Mouse (Mus musculus): Measurements from ENCODE around the gene Fa2h. TPM values are rescaled to one million over a fixed set of nuclear protein-coding genes. Genes with fewer than 3 reads are reported as not detected.

The Fa2h gene
- total RNA-seq (2012; rRNA removed): not detected in 2 replicates

DNA sequence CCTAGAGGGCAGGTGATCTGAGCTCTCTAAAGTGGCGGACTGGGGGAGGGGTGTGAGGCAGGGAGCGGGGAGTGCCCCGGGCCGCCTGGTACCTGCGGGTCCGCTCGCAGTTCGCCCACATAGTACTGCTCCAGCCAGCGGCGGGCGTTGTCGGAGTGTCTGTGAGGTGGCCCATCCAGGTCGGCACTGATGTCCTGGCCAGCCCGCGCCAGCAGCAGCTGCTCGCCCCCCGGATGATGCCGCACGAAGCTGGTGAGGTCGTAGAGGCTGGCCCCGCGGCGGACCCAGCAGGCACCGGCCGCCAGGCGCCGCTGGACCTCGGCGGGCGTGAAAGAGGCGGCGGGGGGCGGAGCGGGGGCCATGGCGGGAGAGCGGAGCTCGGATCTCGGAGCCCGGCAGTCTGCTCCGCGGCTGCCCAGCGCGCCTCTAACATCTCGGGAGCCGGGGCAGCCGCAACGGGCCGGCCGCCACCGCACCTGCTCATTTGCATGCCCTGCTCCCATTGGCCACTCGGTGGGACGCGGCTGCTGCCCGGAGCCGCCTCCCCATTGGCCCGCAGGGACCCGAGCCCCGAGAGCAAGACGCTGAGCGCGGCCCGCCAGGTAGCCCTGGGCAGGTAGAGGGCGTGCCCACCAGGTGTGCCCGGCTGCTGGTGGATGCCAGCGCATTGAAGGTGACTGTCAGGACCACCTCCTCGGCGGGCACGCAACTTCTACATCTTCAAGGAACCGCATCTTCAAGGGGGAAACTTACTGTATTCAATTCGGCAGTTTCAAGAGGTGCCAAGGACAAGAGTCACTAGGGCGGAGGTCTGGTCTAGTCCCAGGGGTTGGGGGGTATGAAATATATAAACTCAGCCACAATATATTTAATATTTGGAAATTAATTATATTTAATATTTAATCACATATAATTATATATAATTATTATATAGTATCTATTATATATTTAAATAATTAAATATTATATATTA is at the start of gene Fa2h:
TSS of gene Fa2h (minus strand) at position 434 of the 973 bp plus-strand sequence.
- TF ChIP-seq MAFK (IDR thresholded peaks at IDR 0.05; ENCODE audit: insufficient read depth, low read depth, low read length) (no peak), ZC3H11A (IDR thresholded peaks at IDR 0.05; ENCODE audit: borderline replicate concordance, low read depth, low read length) (no peak), HCFC1 (IDR thresholded peaks at IDR 0.05; ENCODE audit: borderline replicate concordance, insufficient read depth, low read length) (no peak), ZNF384 (IDR thresholded peaks at IDR 0.05; ENCODE audit: low read depth, low read length) (no peak), CHD2 (IDR thresholded peaks at IDR 0.05; ENCODE audit: low read depth, low read length) (no peak)
- in situ Hi-C loops (cut with MboI; ENCODE audit: low sequenced_read_pairs in 2 of 2, unreplicated experiment in 2 of 2): no loop called here
- H3K4me1 ChIP-seq (ENCODE audit: control insufficient read depth in 2 of 2, insufficient read depth in 2 of 2, low read length in 2 of 2, poor library complexity in 1 of 2): no peaks in the 10 kb centered on the region
- DNase-seq (ENCODE audit: low read depth, low spot score): peak; percentile 58
- H3K9ac ChIP-seq (ENCODE audit: insufficient read depth, low read depth, low read length, poor library complexity, severe bottlenecking): peak within 1 kb of the TSS; percentile 50
- H3K9me3 ChIP-seq (ENCODE audit: control insufficient read depth, insufficient read depth, low read depth, low read length): no peaks in the 10 kb centered on the region
- peak within 1 kb of the TSS; percentile 69 to 88 for H3K4me3 ChIP-seq (ENCODE audit: insufficient read depth in 1 of 2, low read depth in 1 of 2, low read length in 2 of 2, poor library complexity in 1 of 2, severe bottlenecking in 1 of 2)
- H3K27ac ChIP-seq (ENCODE audit: insufficient read depth, low read depth, low read length, poor library complexity, severe bottlenecking): no peak within 1 kb of the TSS
- H3K36me3 ChIP-seq (ENCODE audit: control insufficient read depth, insufficient read depth, low read length, poor library complexity, severe bottlenecking): no peaks in the 10 kb centered on the region

DNA sequence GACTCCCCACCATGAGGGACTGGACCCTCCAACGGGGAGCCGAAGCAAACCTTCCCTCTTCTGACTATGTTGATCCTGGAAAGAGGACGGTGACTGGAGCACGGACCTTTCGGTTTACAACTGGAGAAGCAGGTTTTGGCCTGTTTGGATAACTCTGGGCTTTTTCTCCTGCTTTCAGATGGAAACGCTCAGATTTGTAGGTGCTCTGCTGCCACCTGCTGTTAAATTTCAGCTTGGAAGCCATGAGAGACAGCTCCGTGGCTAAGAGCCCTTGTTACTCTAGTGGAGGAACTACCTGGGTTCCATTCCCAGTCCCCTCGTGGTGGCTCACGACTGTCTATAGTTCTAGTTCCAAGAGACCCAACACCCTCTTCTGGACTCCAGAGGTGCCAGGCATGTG is 45.6 kb upstream of the Fa2h start:
- Histone ChIP-seq H3K4me3 (ENCODE audit: insufficient read depth in 1 of 2, low read depth in 1 of 2, low read length in 2 of 2, poor library complexity in 1 of 2, severe bottlenecking in 1 of 2) (no peak overlapping the region), H3K9ac (ENCODE audit: insufficient read depth, low read depth, low read length, poor library complexity, severe bottlenecking) (no peak overlapping the region)

DNA sequence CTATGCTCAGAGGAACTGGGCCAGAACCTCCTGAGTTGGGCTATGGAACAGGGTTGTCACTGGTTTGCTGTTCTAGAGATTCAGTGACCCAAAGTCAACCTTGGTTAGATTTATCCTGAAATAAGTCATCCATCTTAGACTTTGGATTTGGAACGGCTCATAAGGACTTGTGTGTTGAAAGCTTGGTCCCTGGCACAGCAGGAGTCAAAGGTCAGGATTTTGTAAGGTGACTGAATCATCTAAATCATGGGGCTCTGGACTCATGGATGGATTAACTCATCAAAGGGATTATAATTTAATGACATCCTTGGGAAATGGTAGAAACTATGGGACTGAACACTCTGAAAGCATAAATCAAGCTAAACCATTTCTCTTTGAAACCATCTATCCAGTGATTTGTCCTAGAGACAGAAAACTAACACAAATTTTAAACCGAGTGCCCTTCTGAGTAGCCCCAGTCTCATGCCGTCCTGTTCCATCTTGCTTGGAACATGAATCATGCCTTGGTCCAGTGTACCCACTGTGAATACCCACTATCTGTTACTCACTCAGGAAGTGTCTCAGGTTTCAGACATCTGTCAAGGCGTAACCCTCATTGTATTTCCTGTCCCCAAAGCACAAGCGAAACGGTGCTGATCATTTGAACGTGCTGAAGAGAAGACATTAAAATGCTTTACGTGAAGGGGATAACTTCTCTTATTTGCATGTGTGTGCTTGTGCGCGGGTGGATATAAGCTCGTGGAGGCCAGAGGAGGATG is 41.6 kb upstream of the Fa2h start:
- Histone ChIP-seq H3K4me3 (ENCODE audit: insufficient read depth in 1 of 2, low read depth in 1 of 2, low read length in 2 of 2, poor library complexity in 1 of 2, severe bottlenecking in 1 of 2) (no peak overlapping the region), H3K4me1 (ENCODE audit: control insufficient read depth in 2 of 2, insufficient read depth in 2 of 2, low read length in 2 of 2, poor library complexity in 1 of 2) (peaks cover 0 to 3% of the 10 kb centered on the region in 2 experiments; a peak in 1 of 4 replicates), H3K27ac (ENCODE audit: insufficient read depth, low read depth, low read length, poor library complexity, severe bottlenecking) (no peak overlapping the region), H3K9ac (ENCODE audit: insufficient read depth, low read depth, low read length, poor library complexity, severe bottlenecking) (no peak overlapping the region), H3K36me3 (ENCODE audit: control insufficient read depth, insufficient read depth, low read length, poor library complexity, severe bottlenecking) (no peaks in the 10 kb centered on the region), H3K9me3 (ENCODE audit: control insufficient read depth, insufficient read depth, low read depth, low read length) (no peaks in the 10 kb centered on the region)
- no peak for DNase-seq (ENCODE audit: low read depth, low spot score)
- in situ Hi-C loops (cut with MboI; ENCODE audit: low sequenced_read_pairs in 2 of 2, unreplicated experiment in 2 of 2): loop anchor here in 1 of 2 experiments (5.0 kb wide), 1 partner anchor 88 kb away; no protein-coding TSS in a partner anchor
- TF ChIP-seq ZNF384 (IDR thresholded peaks at IDR 0.05; ENCODE audit: low read depth, low read length) (no peak), MAFK (IDR thresholded peaks at IDR 0.05; ENCODE audit: insufficient read depth, low read depth, low read length) (no peak), HCFC1 (IDR thresholded peaks at IDR 0.05; ENCODE audit: borderline replicate concordance, insufficient read depth, low read length) (no peak), ZC3H11A (IDR thresholded peaks at IDR 0.05; ENCODE audit: borderline replicate concordance, low read depth, low read length) (no peak), CHD2 (IDR thresholded peaks at IDR 0.05; ENCODE audit: low read depth, low read length) (no peak)

More for the DNA sequence above, 45.6 kb upstream of the Fa2h start:
- Histone ChIP-seq H3K9me3 (ENCODE audit: control insufficient read depth, insufficient read depth, low read depth, low read length) (no peaks in the 10 kb centered on the region), H3K27ac (ENCODE audit: insufficient read depth, low read depth, low read length, poor library complexity, severe bottlenecking) (no peak overlapping the region), H3K4me1 (ENCODE audit: control insufficient read depth in 2 of 2, insufficient read depth in 2 of 2, low read length in 2 of 2, poor library complexity in 1 of 2) (peaks cover 0 to 3% of the 10 kb centered on the region in 2 experiments; a peak in 1 of 4 replicates), H3K36me3 (ENCODE audit: control insufficient read depth, insufficient read depth, low read length, poor library complexity, severe bottlenecking) (no peaks in the 10 kb centered on the region)
- in situ Hi-C loops (cut with MboI; ENCODE audit: low sequenced_read_pairs in 2 of 2, unreplicated experiment in 2 of 2): loop anchor here in 1 of 2 experiments (5.0 kb wide), 1 partner anchor 92 kb away; no protein-coding TSS in a partner anchor
- DNase-seq (ENCODE audit: low read depth, low spot score): peak; percentile 75
- TF ChIP-seq ZNF384 (IDR thresholded peaks at IDR 0.05; ENCODE audit: low read depth, low read length): no peak
- TF ChIP-seq CHD2 (IDR thresholded peaks at IDR 0.05; ENCODE audit: low read depth, low read length): no peak
- TF ChIP-seq HCFC1 (IDR thresholded peaks at IDR 0.05; ENCODE audit: borderline replicate concordance, insufficient read depth, low read length): no peak
- peak; percentile 79 for TF ChIP-seq ZC3H11A (IDR thresholded peaks at IDR 0.05; ENCODE audit: borderline replicate concordance, low read depth, low read length)
- TF ChIP-seq MAFK (IDR thresholded peaks at IDR 0.05; ENCODE audit: insufficient read depth, low read depth, low read length): no peak

DNA sequence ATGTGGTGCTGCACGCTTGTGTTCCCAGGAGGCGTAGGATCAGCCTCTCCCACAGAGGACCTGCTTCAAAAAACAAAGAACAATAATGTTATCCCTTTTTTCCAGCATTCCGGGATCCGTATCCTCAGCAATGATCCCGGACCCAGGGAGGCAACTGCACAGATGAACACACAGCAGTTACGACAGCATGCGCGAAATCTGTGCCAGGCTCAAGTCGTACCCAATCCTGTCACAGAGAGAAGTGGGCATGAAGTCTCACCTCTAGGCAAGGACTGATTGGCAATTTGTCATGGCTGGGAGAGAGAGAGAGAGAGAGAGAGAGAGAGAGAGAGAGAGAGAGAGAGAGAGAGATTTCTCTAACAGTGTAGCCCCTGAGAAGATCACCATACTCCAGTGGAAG is 31.0 kb upstream of the Fa2h start:
- Histone ChIP-seq H3K9ac (ENCODE audit: insufficient read depth, low read depth, low read length, poor library complexity, severe bottlenecking) (no peak overlapping the region), H3K4me1 (ENCODE audit: control insufficient read depth in 2 of 2, insufficient read depth in 2 of 2, low read length in 2 of 2, poor library complexity in 1 of 2) (no peaks in the 10 kb centered on the region), H3K9me3 (ENCODE audit: control insufficient read depth, insufficient read depth, low read depth, low read length) (no peaks in the 10 kb centered on the region), H3K4me3 (ENCODE audit: insufficient read depth in 1 of 2, low read depth in 1 of 2, low read length in 2 of 2, poor library complexity in 1 of 2, severe bottlenecking in 1 of 2) (no peak overlapping the region), H3K27ac (ENCODE audit: insufficient read depth, low read depth, low read length, poor library complexity, severe bottlenecking) (no peak overlapping the region), H3K36me3 (ENCODE audit: control insufficient read depth, insufficient read depth, low read length, poor library complexity, severe bottlenecking) (no peaks in the 10 kb centered on the region)
- DNase-seq (ENCODE audit: low read depth, low spot score): no peak
- in situ Hi-C loops (cut with MboI; ENCODE audit: low sequenced_read_pairs in 2 of 2, unreplicated experiment in 2 of 2): no loop called here
- TF ChIP-seq ZNF384 (IDR thresholded peaks at IDR 0.05; ENCODE audit: low read depth, low read length) (no peak), HCFC1 (IDR thresholded peaks at IDR 0.05; ENCODE audit: borderline replicate concordance, insufficient read depth, low read length) (no peak), ZC3H11A (IDR thresholded peaks at IDR 0.05; ENCODE audit: borderline replicate concordance, low read depth, low read length) (no peak), MAFK (IDR thresholded peaks at IDR 0.05; ENCODE audit: insufficient read depth, low read depth, low read length) (no peak)

Data from ES-E14 (cell line).